Mouse (Mus musculus) heart, embryonic 10.5 days (tissue): ENCODE results near the gene Gm49373. TPM values are rescaled to one million over a fixed set of nuclear protein-coding genes. Genes with fewer than 3 reads are reported as not detected.
A peak's percentile ranks its signal among the peaks of the same experiment; 100 is the strongest.

Experiments used
- DNase-seq: peaks from one replicate; pipeline ENCODE4 v3.0.0-alpha.2; 2017; ENCODE audit warnings: low spot score
- H3K27ac ChIP-seq: fragments of 300-500 bp; sonication (generic); 2 replicates; pipeline ENCODE4 v1.5.1; 2016; ENCODE audit warnings: mild to moderate bottlenecking
- H3K27me3 ChIP-seq: fragments of 300-500 bp; sonication (generic); 2 replicates; pipeline ENCODE4 v1.6.1; 2016; ENCODE audit warnings: mild to moderate bottlenecking; ENCODE audit not compliant: poor library complexity, insufficient read depth, severe bottlenecking
- H3K36me3 ChIP-seq: fragments of 300-500 bp; sonication (generic); 2 replicates; pipeline ENCODE4 v1.6.1; 2016; ENCODE audit warnings: mild to moderate bottlenecking, moderate library complexity
- H3K4me1 ChIP-seq: fragments of 300-500 bp; sonication (generic); 2 replicates; pipeline ENCODE4 v1.6.1; 2016; ENCODE audit warnings: mild to moderate bottlenecking
- H3K4me3 ChIP-seq: fragments of 300-500 bp; sonication (generic); 2 replicates; pipeline ENCODE4 v1.5.1; 2016; ENCODE audit warnings: mild to moderate bottlenecking, moderate library complexity
- H3K9me3 ChIP-seq: fragments of 300-500 bp; sonication (generic); 2 replicates; pipeline ENCODE4 v1.6.1; 2016; ENCODE audit warnings: mild to moderate bottlenecking, moderate library complexity
- WGBS: fragments of 180-500 bp; shearing (Covaris S2); methylation state at CpG from one replicate; pipeline ENCODE4 v1.1.7; 2016; 5-methylcytosine and 5-hydroxymethylcytosine counted together
- polyA plus RNA-seq: library from polyadenylated mRNA; unstranded; fragments of >200 nt; fragmentation: Nextera tagmentation; extraction: Ambion mirVana; gene quantifications from 2 replicates; pipeline ENCODE4 v1.2.1, GENCODE M21; 2016

Gm49373 gene
- polyA plus RNA-seq, 1 experiment from 2014 or later: 0.79 TPM

DNA sequence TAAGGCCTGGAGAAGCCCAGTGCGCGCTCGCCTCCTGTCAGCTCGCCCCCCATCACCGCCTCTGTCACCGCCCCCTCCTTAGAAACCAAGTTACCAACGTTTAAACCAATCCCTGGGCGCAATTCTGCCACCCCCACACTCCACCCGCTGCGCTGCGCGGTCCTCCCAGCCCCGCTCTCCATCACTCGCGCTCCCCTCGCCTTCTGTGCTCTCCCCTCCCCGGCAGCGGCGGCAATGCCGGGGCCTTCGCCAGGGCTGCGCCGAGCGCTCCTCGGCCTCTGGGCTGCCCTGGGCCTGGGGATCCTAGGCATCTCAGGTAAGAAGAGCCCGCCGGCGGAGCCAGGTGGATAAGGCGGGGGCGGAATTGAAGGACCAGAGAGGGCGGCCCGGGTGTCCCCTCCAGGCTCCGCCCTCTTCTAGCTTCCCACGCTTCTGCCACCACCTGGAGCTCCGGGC lies 41.0 kb downstream of the Gm49373 start, which contains the start of gene Icam5:
Gene Icam5, plus strand, starts transcription at position 178 of the 456 bp plus-strand sequence.
- under 1% methylated on average over 35 of the region's 35 CpGs for WGBS
- H3K27ac ChIP-seq: peak within 1 kb of the TSS; percentile 30; the same call in 1 of the 2 replicates
- peaks cover 68% of the 10 kb centered on the region for H3K4me1 ChIP-seq
- peaks cover 91% of the 10 kb centered on the region for H3K27me3 ChIP-seq
- peak within 1 kb of the TSS; percentile 66 for H3K4me3 ChIP-seq
- no peak for DNase-seq
- H3K9me3 ChIP-seq: no peaks in the 10 kb centered on the region
- H3K36me3 ChIP-seq: no peaks in the 10 kb centered on the region

- Histone ChIP-seq H3K4me1 (peaks cover 63% of the 10 kb centered on the region), H3K9me3 (no peaks in the 10 kb centered on the region), H3K4me3 (peak overlapping the region; percentile 66), H3K27me3 (peaks cover 91% of the 10 kb centered on the region), H3K27ac (peak overlapping the region; percentile 30; the same call in 1 of the 2 replicates), H3K36me3 (no peaks in the 10 kb centered on the region)
- under 1% methylated on average over 36 of the region's 36 CpGs for WGBS
- DNase-seq: no peak
These were observed 41.5 kb downstream of the Gm49373 start for GRCm38 (mm10) chr9:21031251-21031895.

- Histone ChIP-seq H3K9me3 (no peaks in the 10 kb centered on the region), H3K4me3 (peak overlapping the region; percentile 66), H3K27me3 (peaks cover 89% of the 10 kb centered on the region), H3K36me3 (no peaks in the 10 kb centered on the region), H3K4me1 (peaks cover 57% of the 10 kb centered on the region), H3K27ac (no peak overlapping the region)
- under 1% methylated on average over 13 of the region's 13 CpGs for WGBS
- DNase-seq: peak; percentile 91
These were observed 42.1 kb downstream of the Gm49373 start for GRCm38 (mm10) chr9:21030781-21031250.

GRCm38 (mm10) chr9:21030055-21030600 lies 42.8 kb downstream of the Gm49373 start:
- H3K27ac ChIP-seq: peak overlapping the region; percentile 84; the same call in 1 of the 2 replicates
- peaks cover 53% of the 10 kb centered on the region for H3K4me1 ChIP-seq
- H3K36me3 ChIP-seq: no peaks in the 10 kb centered on the region
- no peaks in the 10 kb centered on the region for H3K9me3 ChIP-seq
- peaks cover 88% of the 10 kb centered on the region for H3K27me3 ChIP-seq
- peak overlapping the region; percentile 66 for H3K4me3 ChIP-seq
- WGBS: 18% methylated on average over 22 of the region's 22 CpGs
- no peak for DNase-seq

DNA sequence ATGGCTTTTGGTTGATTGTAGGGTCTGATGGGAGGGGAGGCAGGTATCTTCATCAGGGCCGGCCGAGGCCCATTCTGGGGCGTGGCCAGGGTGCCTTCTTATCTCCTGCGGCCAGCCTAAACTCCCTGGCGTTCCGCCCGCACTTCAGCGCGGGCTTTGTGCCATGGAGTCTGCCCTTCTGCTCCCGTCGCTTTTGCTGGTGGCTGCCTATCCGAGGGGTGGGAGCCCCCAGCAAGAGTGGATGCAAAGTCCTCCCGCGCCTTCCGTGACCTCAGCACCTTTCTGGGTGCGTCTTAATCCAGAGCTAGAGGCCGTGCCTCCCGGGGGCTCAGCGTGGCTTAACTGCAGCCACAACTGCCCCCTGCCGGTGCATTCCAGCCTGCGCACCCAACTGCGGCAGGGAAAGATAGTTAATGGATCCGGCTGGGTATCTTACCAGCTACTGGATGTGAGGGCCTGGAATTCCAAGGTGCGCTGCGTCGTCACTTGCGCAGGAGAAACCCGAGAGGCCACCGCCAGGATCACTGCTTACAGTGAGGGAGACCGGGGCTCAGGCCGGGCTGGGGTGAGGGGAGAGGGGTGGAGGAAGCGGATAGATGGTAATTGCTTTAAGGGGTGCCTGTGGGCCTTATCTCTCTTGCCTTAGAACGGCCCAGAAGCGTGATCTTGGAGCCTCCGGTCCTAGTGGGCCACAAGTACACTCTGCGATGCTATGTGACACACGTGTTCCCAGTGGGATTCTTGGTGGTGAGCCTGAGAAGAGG lies 43.4 kb downstream of the Gm49373 start, which contains the start of gene Icam4:
Gene Icam4, plus strand, starts transcription at position 83 of the 764 bp plus-strand sequence.
- no peaks in the 10 kb centered on the region for H3K36me3 ChIP-seq
- H3K9me3 ChIP-seq: no peaks in the 10 kb centered on the region
- peaks cover 84% of the 10 kb centered on the region for H3K27me3 ChIP-seq
- H3K4me3 ChIP-seq: peak within 1 kb of the TSS; percentile 66
- H3K4me1 ChIP-seq: peaks cover 47% of the 10 kb centered on the region
- peak within 1 kb of the TSS; percentile 84 for H3K27ac ChIP-seq
- DNase-seq: peak; percentile 93
- WGBS: under 1% methylated on average over 37 of the region's 37 CpGs

GRCm38 (mm10) chr9:21028560-21029110 lies 44.3 kb downstream of the Gm49373 start:
- H3K4me1 ChIP-seq: peaks cover 45% of the 10 kb centered on the region
- H3K9me3 ChIP-seq: no peaks in the 10 kb centered on the region
- peaks cover 77% of the 10 kb centered on the region for H3K27me3 ChIP-seq
- 70% methylated on average over 6 of the region's 6 CpGs for WGBS
- H3K4me3 ChIP-seq: peak overlapping the region; percentile 66; the same call in 1 of the 2 replicates
- no peaks in the 10 kb centered on the region for H3K36me3 ChIP-seq
- DNase-seq: no peak
- peak overlapping the region; percentile 84; the same call in 1 of the 2 replicates for H3K27ac ChIP-seq

- Histone ChIP-seq H3K4me1 (peaks cover 37% of the 10 kb centered on the region), H3K4me3 (no peak overlapping the region), H3K36me3 (no peaks in the 10 kb centered on the region), H3K27me3 (peaks cover 69% of the 10 kb centered on the region), H3K27ac (no peak overlapping the region), H3K9me3 (no peaks in the 10 kb centered on the region)
- 45% methylated on average over 8 of the region's 8 CpGs for WGBS
- DNase-seq: no peak
These were observed 45.1 kb downstream of the Gm49373 start for GRCm38 (mm10) chr9:21027774-21028290.

GRCm38 (mm10) chr9:21026849-21027248 lies 46.0 kb downstream of the Gm49373 start:
- peaks cover 27% of the 10 kb centered on the region for H3K4me1 ChIP-seq
- H3K27ac ChIP-seq: no peak overlapping the region
- no peak for DNase-seq
- H3K36me3 ChIP-seq: no peaks in the 10 kb centered on the region
- H3K9me3 ChIP-seq: no peaks in the 10 kb centered on the region
- no peak overlapping the region for H3K4me3 ChIP-seq
- WGBS: 69% methylated on average over 12 of the region's 12 CpGs
- peaks cover 59% of the 10 kb centered on the region for H3K27me3 ChIP-seq

DNA sequence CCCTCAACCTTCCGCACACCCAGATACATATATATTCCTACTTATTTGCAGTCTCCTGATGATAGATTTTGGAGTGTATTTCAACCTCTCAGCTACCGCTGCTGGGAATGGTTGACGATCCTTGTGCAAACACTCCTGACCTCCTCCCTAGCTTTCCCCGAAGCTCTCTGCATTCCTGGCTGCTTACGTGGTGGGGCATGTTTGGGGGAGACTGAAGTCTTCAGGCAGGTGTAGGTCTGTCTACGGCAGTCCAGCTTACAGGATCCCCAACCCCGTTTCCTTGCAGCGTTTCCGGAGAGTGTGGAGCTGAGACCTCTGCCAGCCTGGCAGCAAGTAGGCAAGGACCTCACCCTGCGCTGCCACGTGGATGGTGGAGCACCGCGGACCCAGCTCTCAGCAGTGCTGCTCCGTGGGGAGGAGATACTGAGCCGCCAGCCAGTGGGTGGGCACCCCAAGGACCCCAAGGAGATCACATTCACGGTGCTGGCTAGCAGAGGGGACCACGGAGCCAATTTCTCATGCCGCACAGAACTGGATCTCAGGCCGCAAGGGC lies 47.6 kb downstream of the Gm49373 start:
- Histone ChIP-seq H3K36me3 (no peaks in the 10 kb centered on the region), H3K27me3 (peaks cover 50% of the 10 kb centered on the region), H3K4me3 (no peak overlapping the region), H3K4me1 (peaks cover 13% of the 10 kb centered on the region), H3K9me3 (no peaks in the 10 kb centered on the region), H3K27ac (no peak overlapping the region)
- no peak for DNase-seq
- WGBS: 63% methylated on average over 19 of the region's 19 CpGs

DNA sequence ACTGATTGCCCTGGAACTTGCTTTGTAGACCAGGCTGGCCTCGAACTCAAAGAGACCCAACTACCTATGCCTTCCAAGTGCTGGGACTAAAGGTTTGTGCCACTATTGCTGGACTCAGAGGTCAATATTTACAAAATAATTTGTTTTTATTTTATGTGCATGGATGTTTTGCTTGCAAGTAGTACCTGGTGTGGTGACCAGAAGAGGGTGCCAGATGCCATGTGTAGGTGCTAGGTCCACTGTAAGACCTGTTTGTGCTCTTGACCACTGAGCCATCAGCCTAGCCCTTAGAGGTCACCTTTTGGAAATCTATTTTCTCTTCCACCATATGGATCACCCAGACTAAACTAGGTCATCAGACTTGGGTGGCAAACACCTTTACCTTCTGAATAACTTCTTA lies 50.2 kb downstream of the Gm49373 start:
- Histone ChIP-seq H3K9me3 (no peaks in the 10 kb centered on the region), H3K27ac (no peak overlapping the region), H3K4me3 (no peak overlapping the region), H3K27me3 (peaks cover 43% of the 10 kb centered on the region), H3K36me3 (no peaks in the 10 kb centered on the region), H3K4me1 (no peaks in the 10 kb centered on the region)
- 80% methylated on average over 1 of the region's 1 CpGs for WGBS
- DNase-seq: no peak

- Histone ChIP-seq H3K36me3 (no peaks in the 10 kb centered on the region), H3K27me3 (peaks cover 43% of the 10 kb centered on the region), H3K4me3 (no peak overlapping the region), H3K9me3 (no peaks in the 10 kb centered on the region), H3K4me1 (no peaks in the 10 kb centered on the region), H3K27ac (no peak overlapping the region)
- 53% methylated on average over 6 of the region's 6 CpGs for WGBS
- no peak for DNase-seq
These were observed 50.6 kb downstream of the Gm49373 start for GRCm38 (mm10) chr9:21022288-21022687.

GRCm38 (mm10) chr9:21021363-21021762 lies 51.5 kb downstream of the Gm49373 start:
- Histone ChIP-seq H3K36me3 (no peaks in the 10 kb centered on the region), H3K27me3 (peaks cover 43% of the 10 kb centered on the region), H3K27ac (no peak overlapping the region), H3K4me3 (no peak overlapping the region), H3K9me3 (no peaks in the 10 kb centered on the region), H3K4me1 (peaks cover 5% of the 10 kb centered on the region; the same call in 1 of the 2 replicates)
- WGBS: 79% methylated on average over 3 of the region's 3 CpGs
- DNase-seq: no peak
